Mouse (Mus musculus) cerebellum, adult 11 months (tissue): Measurements from ENCODE around the gene Gm21671.
"Not testable (repeated sequence)": the region's sequence is repeated elsewhere in the genome, so short reads cannot be mapped to it uniquely, and the experiment has no call there.

Source experiments
- DNase-seq: peaks from one replicate; pipeline ENCODE4 v3.0.0; 2022

Gene Gm21671

DNA sequence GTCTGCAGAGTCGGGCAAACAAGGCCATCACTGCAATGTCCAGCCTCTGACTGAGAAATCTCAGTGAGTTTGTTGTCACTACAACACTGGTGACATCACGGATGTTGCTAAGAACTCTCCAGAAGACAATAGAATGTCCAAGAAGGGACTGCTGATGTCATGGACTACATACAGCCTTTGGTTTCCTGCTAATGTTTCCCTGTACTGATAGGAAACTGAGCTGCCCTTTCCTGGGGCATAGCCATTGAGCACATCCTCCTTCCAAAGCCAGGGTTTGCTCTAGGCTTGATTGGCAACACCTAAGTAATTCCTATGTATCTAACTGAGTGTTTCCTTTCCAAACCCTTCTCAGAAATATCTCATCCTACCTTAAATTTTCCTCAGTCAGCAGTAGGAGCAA is at the start of gene Gm21671:
Gene Gm21671, minus strand, starts transcription at position 101 of the 400 bp plus-strand sequence.
- DNase-seq: not testable (repeated sequence)

- not testable (repeated sequence) for DNase-seq
These were observed 34.3 kb upstream of the Gm21671 start, which contains the start of gene Gm21698 for GRCm38 (mm10) chr5:25988550-25988949. Gene Gm21698, minus strand, starts transcription at chr5:25988650.

- not testable (repeated sequence) for DNase-seq
These were observed 18.3 kb upstream of the Gm21671 start, which contains the start of gene Gm21680 for GRCm38 (mm10) chr5:25972563-25972962. Gene Gm21680, minus strand, starts transcription at chr5:25972663.

GRCm38 (mm10) chr5:25957050-25957449 is 2.8 kb upstream of the Gm21671 start:
- DNase-seq: not testable (repeated sequence)

DNA sequence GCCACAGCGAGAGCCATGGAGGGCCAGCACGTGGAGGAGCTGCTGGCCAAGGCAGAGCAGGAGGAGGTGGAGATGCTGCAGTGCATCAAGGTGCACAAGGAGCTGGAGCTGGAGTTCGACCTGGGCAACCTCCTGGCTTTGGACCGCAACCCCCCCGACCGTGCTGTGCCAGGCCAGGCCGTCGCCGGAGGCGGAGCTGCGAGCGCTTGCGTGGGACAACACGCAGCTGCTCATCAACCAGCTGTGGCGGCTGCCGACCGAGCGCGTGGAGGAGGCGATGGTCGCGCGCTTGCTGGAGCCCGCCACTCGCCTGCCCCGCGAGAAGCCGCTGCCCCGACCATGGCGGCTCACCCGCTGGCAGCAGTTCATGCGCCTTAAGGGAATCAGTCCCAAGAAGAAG is 2.4 kb upstream of the Gm21671 start:
- not testable (repeated sequence) for DNase-seq

DNA sequence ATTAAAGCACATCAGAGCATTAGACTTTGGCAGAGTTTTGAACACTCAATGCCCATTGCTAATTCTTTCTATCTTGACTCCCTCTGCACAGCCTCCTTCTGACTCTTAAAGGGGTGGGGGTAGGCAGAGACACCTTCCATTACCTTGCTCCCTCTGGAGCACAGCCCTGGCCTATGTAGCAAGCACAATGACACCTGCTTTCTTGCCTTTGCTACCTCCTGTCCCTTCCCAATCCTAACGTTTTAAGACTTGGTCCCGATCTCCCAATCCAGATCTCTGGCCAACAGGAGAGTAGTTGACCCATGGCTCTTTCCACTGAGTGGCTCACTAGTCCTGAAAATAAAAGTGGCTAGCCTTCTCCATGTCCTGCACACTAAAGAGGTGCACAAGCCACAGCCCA is 8.8 kb downstream of the Gm21671 start:
- not testable (repeated sequence) for DNase-seq

GRCm38 (mm10) chr5:25942281-25942680 is 11.9 kb downstream of the Gm21671 start, which contains the start of gene Gm21663:
Gene Gm21663, minus strand, starts transcription at chr5:25942381.
- not testable (repeated sequence) for DNase-seq
